Mouse (Mus musculus) midbrain, embryonic 12.5 days (tissue): ENCODE data around the gene Pdzph1. TPM values are rescaled to one million over a fixed set of nuclear protein-coding genes. Genes with fewer than 3 reads are reported as not detected.

Experiments
- ATAC-seq: fragments of 200-750 bp; cut with Nextera tagmentation; 2 replicates; pipeline ENCODE4 v1.8.0; 2017; ENCODE audit warnings: low read depth, moderate TSS enrichment, moderate library complexity; ENCODE audit not compliant: low FRiP score
- H3K27ac ChIP-seq: fragments of 300-500 bp; sonication (generic); replicated peaks from 2 replicates; pipeline ENCODE4 v1.5.1; 2016; ENCODE audit warnings: mild to moderate bottlenecking
- H3K27me3 ChIP-seq: fragments of 300-500 bp; sonication (generic); 2 replicates; pipeline ENCODE4 v1.6.1; 2016; ENCODE audit warnings: mild to moderate bottlenecking
- H3K36me3 ChIP-seq: fragments of 300-500 bp; sonication (generic); 2 replicates; pipeline ENCODE4 v1.6.1; 2016
- H3K4me1 ChIP-seq: fragments of 300-500 bp; sonication (generic); 2 replicates; pipeline ENCODE4 v1.6.1; 2016
- H3K4me2 ChIP-seq: fragments of 300-500 bp; sonication (generic); replicated peaks from 2 replicates; pipeline ENCODE4 v1.6.1; 2016; ENCODE audit warnings: mild to moderate bottlenecking, moderate library complexity
- H3K4me3 ChIP-seq: fragments of 300-500 bp; sonication (generic); 2 replicates; pipeline ENCODE4 v1.5.1; 2016; ENCODE audit warnings: mild to moderate bottlenecking
- H3K9ac ChIP-seq: fragments of 300-500 bp; sonication (generic); replicated peaks from 2 replicates; pipeline ENCODE4 v1.6.1; 2016; ENCODE audit warnings: mild to moderate bottlenecking, moderate library complexity
- H3K9me3 ChIP-seq: fragments of 300-500 bp; sonication (generic); 2 replicates; pipeline ENCODE4 v1.6.1; 2016; ENCODE audit warnings: mild to moderate bottlenecking
- WGBS: fragments of 180-500 bp; shearing (Covaris S2); methylation state at CpG from one replicate; pipeline ENCODE4 v1.1.7; 2016; 5-methylcytosine and 5-hydroxymethylcytosine counted together
- polyA plus RNA-seq: library from polyadenylated mRNA; unstranded; fragments of >200 nt; fragmentation: Nextera tagmentation; extraction: Ambion mirVana; gene quantifications from 2 replicates; pipeline ENCODE4 v1.2.1, GENCODE M21; 2016

Gene Pdzph1
- polyA plus RNA-seq, 1 experiment from 2014 or later = 22.3 TPM

GRCm38 (mm10) chr17:58919061-58919460 is 72.1 kb downstream of the Pdzph1 start:
- Histone ChIP-seq H3K36me3 (no peaks in the 10 kb centered on the region), H3K9me3 (no peaks in the 10 kb centered on the region), H3K4me1 (peaks cover 12% of the 10 kb centered on the region), H3K9ac (no peak overlapping the region), H3K27me3 (no peaks in the 10 kb centered on the region), H3K4me2 (peak overlapping the region; percentile 28; the same call in 1 of the 2 replicates), H3K27ac (no peak overlapping the region), H3K4me3 (no peak overlapping the region)
- 3% methylated on average over 8 of the region's 8 CpGs for WGBS
- peak; percentile 87 for ATAC-seq

DNA sequence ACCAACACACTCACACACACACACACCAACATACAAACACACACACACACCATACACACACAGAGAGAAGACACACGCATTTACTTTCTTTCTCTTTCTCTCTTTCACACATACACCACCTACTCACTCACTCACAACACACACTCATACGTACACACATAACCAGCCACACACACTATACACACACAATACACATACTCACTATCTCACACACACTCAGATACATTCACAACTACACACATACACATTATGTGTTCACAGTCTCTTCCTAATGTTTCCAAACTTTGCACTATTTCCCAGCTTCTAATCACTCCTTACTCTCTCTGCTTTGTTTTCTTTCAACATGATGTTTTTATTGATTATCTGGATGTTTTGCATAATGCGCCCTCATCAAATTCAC is 72.6 kb downstream of the Pdzph1 start:
- Histone ChIP-seq H3K27me3 (no peaks in the 10 kb centered on the region), H3K4me2 (no peak overlapping the region), H3K9me3 (no peaks in the 10 kb centered on the region), H3K36me3 (no peaks in the 10 kb centered on the region), H3K4me1 (peaks cover 10% of the 10 kb centered on the region), H3K4me3 (no peak overlapping the region), H3K9ac (no peak overlapping the region), H3K27ac (no peak overlapping the region)
- peak; percentile 11; the same call in 1 of the 2 replicates for ATAC-seq
- 89% methylated on average over 3 of the region's 3 CpGs for WGBS

DNA sequence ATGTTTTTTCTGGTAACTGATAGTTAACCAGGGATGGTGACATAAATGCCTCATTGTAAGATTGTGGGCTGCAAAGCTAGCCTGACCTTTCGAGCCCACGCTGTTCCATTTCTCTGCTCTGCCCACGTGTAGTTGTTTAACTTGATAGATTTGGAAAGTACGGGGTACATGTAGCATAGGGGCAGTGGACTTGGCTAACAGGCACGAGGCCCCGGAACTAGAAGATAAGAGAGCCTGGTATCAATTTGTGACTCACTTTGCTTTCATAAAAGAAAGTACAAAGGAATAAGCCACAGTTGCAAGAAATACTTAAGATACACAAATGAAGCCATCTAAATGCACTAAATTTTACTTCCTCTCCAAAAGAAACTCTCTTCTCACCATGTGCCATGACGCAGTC is 79.6 kb downstream of the Pdzph1 start:
- ATAC-seq = no peak
- H3K4me2 ChIP-seq = no peak overlapping the region
- 84% methylated on average over 7 of the region's 7 CpGs for WGBS
- H3K9me3 ChIP-seq = no peaks in the 10 kb centered on the region
- H3K27me3 ChIP-seq = no peaks in the 10 kb centered on the region
- H3K9ac ChIP-seq = no peak overlapping the region
- H3K36me3 ChIP-seq = no peaks in the 10 kb centered on the region
- no peak overlapping the region for H3K27ac ChIP-seq
- H3K4me1 ChIP-seq = no peaks in the 10 kb centered on the region
- no peak overlapping the region for H3K4me3 ChIP-seq

- Histone ChIP-seq H3K4me3 (no peak overlapping the region), H3K9me3 (no peaks in the 10 kb centered on the region), H3K9ac (no peak overlapping the region), H3K27me3 (no peaks in the 10 kb centered on the region), H3K36me3 (no peaks in the 10 kb centered on the region), H3K4me1 (no peaks in the 10 kb centered on the region), H3K4me2 (no peak overlapping the region), H3K27ac (no peak overlapping the region)
- peak; percentile 67 for ATAC-seq
- WGBS = 38% methylated on average over 8 of the region's 8 CpGs
These were observed 82.0 kb downstream of the Pdzph1 start for GRCm38 (mm10) chr17:58909061-58909661.

DNA sequence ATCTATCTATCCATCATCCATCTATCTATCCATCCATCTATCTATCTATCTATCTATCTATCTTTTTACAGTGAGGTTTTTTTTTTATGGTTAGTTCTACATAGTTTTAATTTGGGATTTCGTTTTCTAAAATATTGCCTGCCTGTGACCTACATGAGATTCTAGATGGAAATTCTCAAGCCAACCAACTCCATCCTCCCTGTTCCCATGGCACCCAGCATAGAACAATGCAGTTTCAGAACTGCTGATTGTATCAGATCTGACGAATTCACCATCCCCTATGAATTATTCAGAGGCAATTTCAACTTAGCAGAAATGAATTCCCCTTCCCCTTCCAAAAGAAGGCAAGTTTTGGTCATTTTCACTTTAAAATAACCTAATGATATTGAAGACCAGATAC is 85.2 kb downstream of the Pdzph1 start:
- H3K9me3 ChIP-seq = no peaks in the 10 kb centered on the region
- no peak overlapping the region for H3K4me2 ChIP-seq
- H3K4me1 ChIP-seq = no peaks in the 10 kb centered on the region
- no peaks in the 10 kb centered on the region for H3K27me3 ChIP-seq
- WGBS = 45% methylated on average over 2 of the region's 2 CpGs
- H3K4me3 ChIP-seq = no peak overlapping the region
- no peak overlapping the region for H3K9ac ChIP-seq
- ATAC-seq = no peak
- H3K36me3 ChIP-seq = no peaks in the 10 kb centered on the region
- no peak overlapping the region for H3K27ac ChIP-seq

GRCm38 (mm10) chr17:58891488-58892210 is 99.5 kb downstream of the Pdzph1 start:
- Histone ChIP-seq H3K4me2 (no peak overlapping the region), H3K4me1 (peaks cover 25% of the 10 kb centered on the region), H3K36me3 (no peaks in the 10 kb centered on the region), H3K9ac (no peak overlapping the region), H3K27me3 (no peaks in the 10 kb centered on the region), H3K9me3 (no peaks in the 10 kb centered on the region), H3K27ac (no peak overlapping the region), H3K4me3 (no peak overlapping the region)
- WGBS = 33% methylated on average over 4 of the region's 4 CpGs
- ATAC-seq = no peak

DNA sequence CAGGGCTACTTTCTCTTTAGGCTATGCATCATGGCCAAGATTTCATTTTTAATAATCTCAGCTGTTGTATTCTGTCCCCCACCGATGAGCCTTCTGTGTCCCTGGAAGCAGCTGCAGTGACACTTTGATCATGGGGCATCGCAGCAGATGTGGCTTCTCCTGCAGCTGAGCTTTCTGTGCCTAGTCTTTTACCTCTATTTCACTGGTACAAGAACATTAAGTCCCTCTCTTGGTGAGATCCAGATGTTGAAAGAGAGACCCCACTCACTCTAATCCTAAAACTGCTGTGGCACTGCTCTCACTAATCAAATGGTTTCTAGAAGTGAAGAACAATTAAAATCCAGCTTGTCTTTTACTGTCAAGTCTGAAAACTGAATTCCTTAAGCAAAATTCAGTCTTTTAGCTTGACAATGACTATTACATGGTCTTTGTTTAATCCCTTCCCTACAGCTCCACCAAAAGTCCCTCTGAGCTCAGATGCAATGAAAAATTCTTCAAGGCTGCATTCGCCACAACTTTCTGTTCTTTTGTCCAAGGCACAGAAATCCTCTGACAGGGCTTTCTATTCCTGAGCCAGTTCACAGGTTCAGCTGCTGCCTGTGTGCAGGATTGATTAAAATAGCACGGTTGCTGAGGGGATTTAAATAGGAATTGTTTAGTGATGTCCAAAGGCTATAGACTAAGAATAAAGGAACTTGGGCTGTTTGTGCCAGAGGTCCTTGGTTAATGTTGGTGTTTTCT is 101.1 kb downstream of the Pdzph1 start:
- H3K27me3 ChIP-seq = no peaks in the 10 kb centered on the region
- H3K27ac ChIP-seq = peak overlapping the region; percentile 79
- ATAC-seq = peak; percentile 78
- no peaks in the 10 kb centered on the region for H3K9me3 ChIP-seq
- no peak overlapping the region for H3K4me3 ChIP-seq
- H3K36me3 ChIP-seq = no peaks in the 10 kb centered on the region
- H3K4me1 ChIP-seq = peaks cover 25% of the 10 kb centered on the region
- WGBS = 14% methylated on average over 4 of the region's 4 CpGs
- H3K4me2 ChIP-seq = no peak overlapping the region; the same call in 1 of the 2 replicates
- no peak overlapping the region for H3K9ac ChIP-seq

DNA sequence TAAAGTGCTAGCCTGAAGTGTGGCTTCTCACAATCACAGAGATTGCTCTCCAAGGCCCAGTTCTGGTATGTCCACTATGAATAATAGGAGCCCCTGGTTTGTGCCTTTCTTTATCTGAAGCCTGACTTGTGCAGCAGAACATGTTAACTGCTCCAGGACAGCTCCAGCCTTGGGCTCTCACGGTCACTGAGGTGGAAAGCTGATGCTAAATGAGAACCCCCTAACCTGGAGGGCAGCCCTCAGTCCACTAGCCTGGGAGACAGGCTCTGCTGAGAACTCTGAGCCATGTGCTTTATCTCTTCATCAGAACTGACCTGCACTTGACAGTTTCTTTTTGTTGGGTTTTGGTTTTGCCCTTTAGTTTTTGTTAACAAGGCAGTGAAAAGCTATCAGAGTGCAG is 106.8 kb downstream of the Pdzph1 start:
- H3K27ac ChIP-seq = no peak overlapping the region
- H3K4me1 ChIP-seq = peaks cover 8% of the 10 kb centered on the region; the same call in 1 of the 2 replicates
- no peaks in the 10 kb centered on the region for H3K27me3 ChIP-seq
- H3K4me2 ChIP-seq = no peak overlapping the region
- peaks cover 7% of the 10 kb centered on the region; the same call in 1 of the 2 replicates for H3K36me3 ChIP-seq
- no peak overlapping the region for H3K9ac ChIP-seq
- H3K9me3 ChIP-seq = no peaks in the 10 kb centered on the region
- 46% methylated on average over 1 of the region's 1 CpGs for WGBS
- no peak for ATAC-seq
- H3K4me3 ChIP-seq = no peak overlapping the region

GRCm38 (mm10) chr17:58873356-58873755 is 117.8 kb downstream of the Pdzph1 start:
- Histone ChIP-seq H3K27me3 (no peaks in the 10 kb centered on the region), H3K4me1 (0 out of 2 replicates have a peak, but pooled peaks cover 4% of the 10 kb centered on the region), H3K9me3 (no peaks in the 10 kb centered on the region), H3K4me3 (no peak overlapping the region), H3K36me3 (no peaks in the 10 kb centered on the region), H3K27ac (no peak overlapping the region), H3K9ac (no peak overlapping the region), H3K4me2 (no peak overlapping the region)
- 69% methylated on average over 1 of the region's 1 CpGs for WGBS
- ATAC-seq = no peak

- H3K27me3 ChIP-seq = no peaks in the 10 kb centered on the region
- no peaks in the 10 kb centered on the region for H3K4me1 ChIP-seq
- H3K4me3 ChIP-seq = no peak overlapping the region
- no peaks in the 10 kb centered on the region for H3K9me3 ChIP-seq
- H3K9ac ChIP-seq = no peak overlapping the region
- no peaks in the 10 kb centered on the region for H3K36me3 ChIP-seq
- no peak for ATAC-seq
- H3K27ac ChIP-seq = no peak overlapping the region
- H3K4me2 ChIP-seq = no peak overlapping the region
These were observed 120.4 kb downstream of the Pdzph1 start for GRCm38 (mm10) chr17:58870795-58871194.
